ENCODE assay signal across 29 mouse cellular contexts in the genomic region with DNA sequence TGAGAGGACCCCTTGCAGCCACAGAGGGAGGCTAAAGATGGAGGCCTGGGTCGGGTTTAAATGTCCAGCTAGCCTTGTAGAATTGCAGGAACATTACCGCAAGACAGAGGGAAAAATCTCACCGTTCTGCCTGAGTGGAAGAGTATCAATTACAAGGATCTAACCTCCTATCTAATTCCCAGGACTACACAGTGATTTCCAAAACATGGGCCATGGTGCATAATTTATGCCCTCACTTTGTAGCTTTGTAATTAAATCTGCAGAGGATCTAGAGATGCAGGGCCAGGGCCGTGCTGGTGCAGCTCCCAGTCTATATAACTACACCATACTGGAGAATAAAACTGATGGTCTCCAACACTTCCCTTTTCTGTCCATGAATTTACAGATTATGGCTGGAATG. TPM values are rescaled to one million over a fixed set of nuclear protein-coding genes. Genes with fewer than 3 reads are reported as not detected.
DNase-seq lines count a peak whose midpoint lies in the region; ATAC-seq and TF ChIP-seq lines count a peak whose summit lies in the region.
"Had no signal": no experiment of that assay in that cellular context is flagged by ENCODE, and none has a peak within 500 bp of the region (broad histone marks: within the 10 kb centered on the region; RNA-seq: fewer than 3 reads in every experiment).

No protein-coding gene starts in this region.

- H3K36me3 ChIP-seq in embryonic facial prominence, embryonic 13.5 days = no peaks in the 10 kb centered on the region
- H3K36me3 ChIP-seq in embryonic facial prominence, embryonic 10.5 days (replicated peaks) = no peaks in the 10 kb centered on the region
- no peaks in the 10 kb centered on the region for H3K36me3 ChIP-seq in kidney, embryonic 14.5 days (ENCODE audit: control insufficient read depth, insufficient read depth, low read length)
- no peaks in the 10 kb centered on the region for H3K36me3 ChIP-seq in midbrain, embryonic 10.5 days
- no peaks in the 10 kb centered on the region for H3K36me3 ChIP-seq in midbrain, embryonic 14.5 days (ENCODE audit: control insufficient read depth, insufficient read depth, low read length)
- H3K36me3 ChIP-seq: hindbrain, embryonic 10.5 days; intestine, embryonic 15.5 days; limb, embryonic 12.5 days; lung, embryonic 15.5 days had no signal

- no peak for ATAC-seq in embryonic facial prominence, embryonic 13.5 days (ENCODE audit: insufficient number of reproducible peaks, insufficient read depth, low FRiP score, low TSS enrichment, low read depth)
- ATAC-seq in kidney, embryonic 14.5 days (ENCODE audit: low FRiP score, low TSS enrichment) = peak; percentile 89
- ATAC-seq in midbrain, embryonic 14.5 days (ENCODE audit: low FRiP score, low TSS enrichment) = no peak
- ATAC-seq: activated CD4-positive, CD25-positive, alpha-beta regulatory T cell, adult 4 months; forebrain, embryonic 13.5 days; hindbrain, postnatal 0 days; intestine, embryonic 15.5 days had no signal

- peak overlapping the region; percentile 33; the same call in 1 of the 2 replicates for H3K27ac ChIP-seq in embryonic facial prominence, embryonic 13.5 days
- no peak overlapping the region for H3K27ac ChIP-seq in embryonic facial prominence, embryonic 10.5 days (replicated peaks)
- H3K27ac ChIP-seq in kidney, embryonic 14.5 days (ENCODE audit: low read depth, low read length) = peak overlapping the region; percentile 34; the same call in 1 of the 2 replicates
- peak overlapping the region; percentile 49; the same call in 1 of the 2 replicates for H3K27ac ChIP-seq in midbrain, embryonic 10.5 days (replicated peaks)
- H3K27ac ChIP-seq in midbrain, embryonic 14.5 days (replicated peaks; ENCODE audit: low read depth, low read length) = no peak overlapping the region
- H3K27ac ChIP-seq in bone marrow macrophage, adult 2 months (ENCODE audit: insufficient read depth, low read depth, low read length) = peak overlapping the region; percentile 31; the same call in 1 of the 2 replicates
- H3K27ac ChIP-seq: forebrain, embryonic 13.5 days; hindbrain, embryonic 10.5 days; hindbrain, postnatal 0 days; intestine, embryonic 15.5 days; limb, embryonic 12.5 days; lung, embryonic 15.5 days had no signal

- H3K4me2 ChIP-seq in embryonic facial prominence, embryonic 13.5 days = no peak overlapping the region
- no peak overlapping the region for H3K4me2 ChIP-seq in kidney, embryonic 14.5 days (replicated peaks; ENCODE audit: low read depth, low read length)
- no peak overlapping the region for H3K4me2 ChIP-seq in midbrain, embryonic 14.5 days (ENCODE audit: low read length)
- H3K4me2 ChIP-seq: forebrain, embryonic 13.5 days; heart, embryonic 11.5 days; intestine, embryonic 15.5 days; limb, embryonic 12.5 days; liver, embryonic 11.5 days; lung, embryonic 15.5 days; midbrain, embryonic 11.5 days had no signal

- H3K9ac ChIP-seq in embryonic facial prominence, embryonic 13.5 days = no peak overlapping the region
- H3K9ac ChIP-seq in kidney, embryonic 14.5 days (ENCODE audit: low read depth, low read length) = no peak overlapping the region
- H3K9ac ChIP-seq in midbrain, embryonic 14.5 days (replicated peaks; ENCODE audit: low read length) = no peak overlapping the region
- H3K9ac ChIP-seq: forebrain, embryonic 13.5 days; intestine, embryonic 15.5 days; limb, embryonic 12.5 days; lung, embryonic 15.5 days had no signal

- WGBS in embryonic facial prominence, embryonic 13.5 days = 36% methylated on average over 4 of the region's 4 CpGs
- 72% methylated on average over 4 of the region's 4 CpGs for WGBS in embryonic facial prominence, embryonic 10.5 days
- 23% methylated on average over 4 of the region's 4 CpGs for WGBS in kidney, embryonic 14.5 days
- WGBS in midbrain, embryonic 10.5 days = 76% methylated on average over 4 of the region's 4 CpGs
- WGBS in midbrain, embryonic 14.5 days = 52% methylated on average over 4 of the region's 4 CpGs

- no peaks in the 10 kb centered on the region for H3K9me3 ChIP-seq in embryonic facial prominence, embryonic 13.5 days
- H3K9me3 ChIP-seq in embryonic facial prominence, embryonic 10.5 days = no peaks in the 10 kb centered on the region
- H3K9me3 ChIP-seq in kidney, embryonic 14.5 days (ENCODE audit: control insufficient read depth, low read length) = no peaks in the 10 kb centered on the region
- no peaks in the 10 kb centered on the region for H3K9me3 ChIP-seq in midbrain, embryonic 10.5 days (replicated peaks)
- H3K9me3 ChIP-seq in midbrain, embryonic 14.5 days (ENCODE audit: control insufficient read depth, low read length) = no peaks in the 10 kb centered on the region
- H3K9me3 ChIP-seq: forebrain, embryonic 13.5 days; hindbrain, embryonic 10.5 days; intestine, embryonic 15.5 days; limb, embryonic 12.5 days; lung, embryonic 15.5 days had no signal

- H3K4me3 ChIP-seq in embryonic facial prominence, embryonic 13.5 days = no peak overlapping the region
- no peak overlapping the region for H3K4me3 ChIP-seq in embryonic facial prominence, embryonic 10.5 days
- H3K4me3 ChIP-seq in kidney, embryonic 14.5 days (ENCODE audit: low read length) = no peak overlapping the region
- no peak overlapping the region for H3K4me3 ChIP-seq in midbrain, embryonic 10.5 days
- H3K4me3 ChIP-seq in midbrain, embryonic 14.5 days (replicated peaks; ENCODE audit: low read depth, low read length) = no peak overlapping the region
- no peak overlapping the region for H3K4me3 ChIP-seq in bone marrow macrophage, adult 2 months (ENCODE audit: insufficient read depth, low read length)
- H3K4me3 ChIP-seq: forebrain, embryonic 13.5 days; hindbrain, embryonic 10.5 days; intestine, embryonic 15.5 days; limb, embryonic 12.5 days; lung, embryonic 15.5 days had no signal

- H3K4me1 ChIP-seq in embryonic facial prominence, embryonic 13.5 days = peaks cover 6% of the 10 kb centered on the region; the same call in 1 of the 2 replicates
- 0 out of 2 replicates have a peak, but pooled peaks cover 2% of the 10 kb centered on the region for H3K4me1 ChIP-seq in embryonic facial prominence, embryonic 10.5 days
- 0 out of 2 replicates have a peak, but pooled peaks cover 3% of the 10 kb centered on the region for H3K4me1 ChIP-seq in kidney, embryonic 14.5 days (ENCODE audit: control insufficient read depth, insufficient read depth, low read length)
- H3K4me1 ChIP-seq in midbrain, embryonic 10.5 days = peaks cover 10% of the 10 kb centered on the region
- H3K4me1 ChIP-seq in midbrain, embryonic 14.5 days (ENCODE audit: control insufficient read depth, insufficient read depth, low read length) = no peaks in the 10 kb centered on the region
- H3K4me1 ChIP-seq in bone marrow macrophage, adult 2 months (ENCODE audit: control insufficient read depth, insufficient read depth, low read length) = peaks cover 59% of the 10 kb centered on the region
- H3K4me1 ChIP-seq: intestine, embryonic 15.5 days; limb, embryonic 12.5 days; lung, embryonic 15.5 days had no signal

- TF ChIP-seq CTCF in bone marrow macrophage, adult 2 months (IDR thresholded peaks at IDR 0.05; ENCODE audit: low read depth, low read length) = no peak

- DNase-seq in embryonic facial prominence, embryonic 10.5 days (ENCODE audit: low spot score) = no peak
- DNase-seq in kidney, adult 9 months = no peak
- no peak for DNase-seq in midbrain, embryonic 10.5 days (ENCODE audit: low spot score)
- no peak for DNase-seq in midbrain, embryonic 14.5 days
- no peak for DNase-seq in spleen, adult 12 weeks (ENCODE audit: low spot score)
- DNase-seq: adrenal gland, adult 2 months; adrenal gland, postnatal 36 days; cerebellum, adult 9-11 months; embryo, embryonic 11 days; kidney, postnatal 14 days; layer of hippocampus, adult 9-11 months; right cerebral cortex, postnatal 4 days; thymus, adult 18-20 months; thymus, postnatal 25 days had no signal

- no peak for TF ChIP-seq POLR2A in bone marrow macrophage, adult 2 months (IDR thresholded peaks at IDR 0.05; ENCODE audit: borderline replicate concordance, low read depth, low read length)

- H3K27me3 ChIP-seq in embryonic facial prominence, embryonic 13.5 days = no peaks in the 10 kb centered on the region
- H3K27me3 ChIP-seq in embryonic facial prominence, embryonic 10.5 days (replicated peaks; ENCODE audit: low read depth, poor library complexity, severe bottlenecking) = no peaks in the 10 kb centered on the region
- no peaks in the 10 kb centered on the region for H3K27me3 ChIP-seq in kidney, embryonic 14.5 days (ENCODE audit: control insufficient read depth, insufficient read depth, low read length)
- H3K27me3 ChIP-seq in midbrain, embryonic 10.5 days (ENCODE audit: low read depth, poor library complexity, severe bottlenecking) = no peaks in the 10 kb centered on the region
- H3K27me3 ChIP-seq in midbrain, embryonic 14.5 days (ENCODE audit: control insufficient read depth, insufficient read depth, low read length) = no peaks in the 10 kb centered on the region
- H3K27me3 ChIP-seq: forebrain, embryonic 13.5 days; intestine, embryonic 15.5 days; limb, embryonic 12.5 days; lung, embryonic 15.5 days had no signal

RNA-seq across cellular contexts. Expression of gene Osbpl9, which starts 8.8 kb away (rescaled TPM):
- polyA plus RNA-seq in embryonic facial prominence, embryonic 13.5 days (2015; fragmentation: Nextera tagmentation; extraction: Ambion mirVana) = 67.9 and 68.2 TPM in 2 replicates
- 60.0 and 61.4 TPM in 2 replicates for polyA plus RNA-seq in embryonic facial prominence, embryonic 10.5 days (2016; fragmentation: Nextera tagmentation; extraction: Ambion mirVana)
- 48.5 and 61.1 TPM in 2 replicates for polyA plus RNA-seq in kidney, embryonic 14.5 days (2014; fragmentation: Nextera tagmentation; extraction: Ambion mirVana)
- polyA plus RNA-seq in midbrain, embryonic 10.5 days (2016; fragmentation: Nextera tagmentation; extraction: Ambion mirVana) = 58.3 and 65.6 TPM in 2 replicates
- 61.9 and 81.1 TPM in 2 replicates for polyA plus RNA-seq in midbrain, embryonic 14.5 days (2014; fragmentation: Nextera tagmentation; extraction: Ambion mirVana)
- polyA plus RNA-seq in bone marrow macrophage, adult 2 months (2012; ENCODE audit: insufficient read depth, insufficient read length, missing spikeins) = 133 and 157 TPM in 2 replicates

RNA-seq across cellular contexts. Expression of gene Calr4, which starts 23.4 kb away (rescaled TPM):
- polyA plus RNA-seq in embryonic facial prominence, embryonic 13.5 days (2015; fragmentation: Nextera tagmentation; extraction: Ambion mirVana) = 0.15 and 0.92 TPM in 2 replicates
- polyA plus RNA-seq in embryonic facial prominence, embryonic 10.5 days (2016; fragmentation: Nextera tagmentation; extraction: Ambion mirVana) = 0.10 and 0.19 TPM in 2 replicates
- polyA plus RNA-seq in kidney, embryonic 14.5 days (2014; fragmentation: Nextera tagmentation; extraction: Ambion mirVana) = 0.45 and 0.60 TPM in 2 replicates
- polyA plus RNA-seq in midbrain, embryonic 10.5 days (2016; fragmentation: Nextera tagmentation; extraction: Ambion mirVana) = 0.07 and 0.27 TPM in 2 replicates
- polyA plus RNA-seq in midbrain, embryonic 14.5 days (2014; fragmentation: Nextera tagmentation; extraction: Ambion mirVana) = 0.57 and 0.80 TPM in 2 replicates
- polyA plus RNA-seq in bone marrow macrophage, adult 2 months (2012; ENCODE audit: insufficient read depth, insufficient read length, missing spikeins) = 0.34 TPM in 1 of 2 replicates, not detected in the other
- polyA plus RNA-seq: activated CD4-positive, CD25-positive, alpha-beta regulatory T cell, adult 4 months; adrenal gland, adult 2 months; heart, embryonic 16.5 days; hindbrain, embryonic 10.5 days; limb, embryonic 12.5 days; liver, embryonic 16.5 days; lung, embryonic 15.5 days had no signal

Comparison
In these comparisons a context has a peak if more than half of its experiments do, and no peak if none do; other contexts are left out.
1. H3K27ac ChIP-seq: peak in embryonic facial prominence, embryonic 13.5 days (single experiment), kidney, embryonic 14.5 days (single experiment), midbrain, embryonic 10.5 days (single experiment) and bone marrow macrophage, adult 2 months (single experiment); none in embryonic facial prominence, embryonic 10.5 days (single experiment) and midbrain, embryonic 14.5 days (single experiment).